Mouse (Mus musculus): Measurements from ENCODE around the gene Zfp710. TPM values are rescaled to one million over a fixed set of nuclear protein-coding genes. Genes with fewer than 3 reads are reported as not detected.
"Not testable (repeated sequence)": the region's sequence is repeated elsewhere in the genome, so short reads cannot be mapped to it uniquely, and the experiment has no call there.

Zfp710 gene
- polyA plus RNA-seq, 1 experiment from 2014 or later = 12.4 TPM

- Histone ChIP-seq H3K4me1 (ENCODE audit: control insufficient read depth, insufficient read depth, low read length) (peaks cover 31% of the 10 kb centered on the region), H3K36me3 (ENCODE audit: control insufficient read depth, insufficient read depth) (no peaks in the 10 kb centered on the region), H3K9ac (ENCODE audit: low read length) (peak overlapping the region; percentile 52), H3K9me3 (replicated peaks; ENCODE audit: control insufficient read depth, low read length) (no peaks in the 10 kb centered on the region), H3K4me3 (ENCODE audit: low read length) (no peak overlapping the region), H3K27me3 (ENCODE audit: control insufficient read depth, insufficient read depth, low read length) (no peaks in the 10 kb centered on the region), H3K27ac (ENCODE audit: low read length) (peak overlapping the region; percentile 93), H3K4me2 (ENCODE audit: low read depth, low read length) (peak overlapping the region; percentile 34)
- 24% methylated on average over 12 of the region's 12 CpGs for WGBS
- ATAC-seq (replicated peaks; ENCODE audit: extremely low read depth, insufficient read depth, low FRiP score) = peak; percentile 78
These were observed 105.9 kb downstream of the Zfp710 start for GRCm38 (mm10) chr7:80130344-80131055.

GRCm38 (mm10) chr7:80131315-80131714 lies 106.7 kb downstream of the Zfp710 start:
- H3K4me3 ChIP-seq (ENCODE audit: low read length); H3K27me3 ChIP-seq (ENCODE audit: control insufficient read depth, insufficient read depth, low read length); ATAC-seq (replicated peaks; ENCODE audit: extremely low read depth, insufficient read depth, low FRiP score); H3K9me3 ChIP-seq (replicated peaks; ENCODE audit: control insufficient read depth, low read length); H3K36me3 ChIP-seq (ENCODE audit: control insufficient read depth, insufficient read depth); H3K4me2 ChIP-seq (ENCODE audit: low read depth, low read length); H3K9ac ChIP-seq (ENCODE audit: low read length): not testable (repeated sequence)
- WGBS = 69% methylated on average over 7 of the region's 7 CpGs
- peak overlapping the region; percentile 93 for H3K27ac ChIP-seq (ENCODE audit: low read length)
- peaks cover 29% of the 10 kb centered on the region for H3K4me1 ChIP-seq (ENCODE audit: control insufficient read depth, insufficient read depth, low read length)

GRCm38 (mm10) chr7:80132541-80132940 lies 107.9 kb downstream of the Zfp710 start:
- no peak for ATAC-seq (replicated peaks; ENCODE audit: extremely low read depth, insufficient read depth, low FRiP score)
- WGBS = 59% methylated on average over 9 of the region's 9 CpGs
- Histone ChIP-seq H3K4me2 (ENCODE audit: low read depth, low read length) (no peak overlapping the region), H3K9ac (ENCODE audit: low read length) (no peak overlapping the region), H3K27ac (ENCODE audit: low read length) (no peak overlapping the region), H3K4me3 (ENCODE audit: low read length) (no peak overlapping the region), H3K36me3 (ENCODE audit: control insufficient read depth, insufficient read depth) (no peaks in the 10 kb centered on the region), H3K27me3 (ENCODE audit: control insufficient read depth, insufficient read depth, low read length) (no peaks in the 10 kb centered on the region), H3K9me3 (replicated peaks; ENCODE audit: control insufficient read depth, low read length) (peaks cover 13% of the 10 kb centered on the region), H3K4me1 (ENCODE audit: control insufficient read depth, insufficient read depth, low read length) (peaks cover 29% of the 10 kb centered on the region)

- peak overlapping the region; percentile 22 for H3K4me2 ChIP-seq (ENCODE audit: low read depth, low read length)
- peaks cover 20% of the 10 kb centered on the region for H3K4me1 ChIP-seq (ENCODE audit: control insufficient read depth, insufficient read depth, low read length)
- ATAC-seq (replicated peaks; ENCODE audit: extremely low read depth, insufficient read depth, low FRiP score) = peak; percentile 76
- H3K9me3 ChIP-seq (replicated peaks; ENCODE audit: control insufficient read depth, low read length) = peaks cover 15% of the 10 kb centered on the region
- no peaks in the 10 kb centered on the region for H3K27me3 ChIP-seq (ENCODE audit: control insufficient read depth, insufficient read depth, low read length)
- no peaks in the 10 kb centered on the region for H3K36me3 ChIP-seq (ENCODE audit: control insufficient read depth, insufficient read depth)
- H3K4me3 ChIP-seq (ENCODE audit: low read length) = no peak overlapping the region
- WGBS = 14% methylated on average over 8 of the region's 8 CpGs
- peak overlapping the region; percentile 51 for H3K9ac ChIP-seq (ENCODE audit: low read length)
- peak overlapping the region; percentile 93 for H3K27ac ChIP-seq (ENCODE audit: low read length)
These were observed 110.0 kb downstream of the Zfp710 start for GRCm38 (mm10) chr7:80134454-80135172.

GRCm38 (mm10) chr7:80135173-80135532 lies 110.5 kb downstream of the Zfp710 start:
- peak overlapping the region; percentile 93 for H3K27ac ChIP-seq (ENCODE audit: low read length)
- H3K27me3 ChIP-seq (ENCODE audit: control insufficient read depth, insufficient read depth, low read length) = no peaks in the 10 kb centered on the region
- ATAC-seq (replicated peaks; ENCODE audit: extremely low read depth, insufficient read depth, low FRiP score) = no peak
- H3K4me1 ChIP-seq (ENCODE audit: control insufficient read depth, insufficient read depth, low read length) = peaks cover 17% of the 10 kb centered on the region
- no peaks in the 10 kb centered on the region for H3K36me3 ChIP-seq (ENCODE audit: control insufficient read depth, insufficient read depth)
- no peak overlapping the region for H3K4me2 ChIP-seq (ENCODE audit: low read depth, low read length)
- H3K9me3 ChIP-seq (replicated peaks; ENCODE audit: control insufficient read depth, low read length) = peaks cover 15% of the 10 kb centered on the region
- WGBS = 21% methylated on average over 1 of the region's 1 CpGs
- H3K4me3 ChIP-seq (ENCODE audit: low read length) = no peak overlapping the region
- H3K9ac ChIP-seq (ENCODE audit: low read length) = peak overlapping the region; percentile 51; the same call in 1 of the 2 replicates

GRCm38 (mm10) chr7:80138375-80138774 lies 113.8 kb downstream of the Zfp710 start:
- H3K9me3 ChIP-seq (replicated peaks; ENCODE audit: control insufficient read depth, low read length) = peaks cover 15% of the 10 kb centered on the region
- H3K36me3 ChIP-seq (ENCODE audit: control insufficient read depth, insufficient read depth) = no peaks in the 10 kb centered on the region
- H3K27me3 ChIP-seq (ENCODE audit: control insufficient read depth, insufficient read depth, low read length) = no peaks in the 10 kb centered on the region
- no peak for ATAC-seq (replicated peaks; ENCODE audit: extremely low read depth, insufficient read depth, low FRiP score)
- H3K4me2 ChIP-seq (ENCODE audit: low read depth, low read length) = no peak overlapping the region
- no peak overlapping the region for H3K9ac ChIP-seq (ENCODE audit: low read length)
- peaks cover 16% of the 10 kb centered on the region for H3K4me1 ChIP-seq (ENCODE audit: control insufficient read depth, insufficient read depth, low read length)
- 79% methylated on average over 1 of the region's 1 CpGs for WGBS
- H3K27ac ChIP-seq (ENCODE audit: low read length) = no peak overlapping the region
- no peak overlapping the region for H3K4me3 ChIP-seq (ENCODE audit: low read length)

GRCm38 (mm10) chr7:80140815-80141214 lies 116.2 kb downstream of the Zfp710 start:
- peaks cover 4% of the 10 kb centered on the region; the same call in 1 of the 2 replicates for H3K4me1 ChIP-seq (ENCODE audit: control insufficient read depth, insufficient read depth, low read length)
- no peaks in the 10 kb centered on the region for H3K27me3 ChIP-seq (ENCODE audit: control insufficient read depth, insufficient read depth, low read length)
- no peak overlapping the region for H3K9ac ChIP-seq (ENCODE audit: low read length)
- no peak overlapping the region for H3K4me2 ChIP-seq (ENCODE audit: low read depth, low read length)
- H3K9me3 ChIP-seq (replicated peaks; ENCODE audit: control insufficient read depth, low read length) = peaks cover 15% of the 10 kb centered on the region
- ATAC-seq (replicated peaks; ENCODE audit: extremely low read depth, insufficient read depth, low FRiP score) = peak; percentile 68
- H3K27ac ChIP-seq (ENCODE audit: low read length) = no peak overlapping the region
- no peak overlapping the region for H3K4me3 ChIP-seq (ENCODE audit: low read length)
- whole genome bisulfite sequencing = 12% methylated on average over 9 of the region's 9 CpGs
- no peaks in the 10 kb centered on the region for H3K36me3 ChIP-seq (ENCODE audit: control insufficient read depth, insufficient read depth)

Other genes starting within 250 kb of the Zfp710 start
- not detected in 2 replicates for gene Mesp1, start 231.0 kb upstream of the Zfp710 start, polyA plus RNA-seq (2015; fragmentation: Nextera tagmentation; extraction: Ambion mirVana)
- 0.18 and 0.31 TPM in 2 replicates for gene Mesp2, start 214.1 kb upstream of the Zfp710 start, polyA plus RNA-seq (2015; fragmentation: Nextera tagmentation; extraction: Ambion mirVana)
- 9.1 and 19.1 TPM in 2 replicates for gene Anpep, start 163.8 kb upstream of the Zfp710 start, polyA plus RNA-seq (2015; fragmentation: Nextera tagmentation; extraction: Ambion mirVana)
- gene Ap3s2, start 104.2 kb upstream of the Zfp710 start, polyA plus RNA-seq (2015; fragmentation: Nextera tagmentation; extraction: Ambion mirVana) = 22.2 and 23.6 TPM in 2 replicates
- 28.2 and 29.3 TPM in 2 replicates for gene Arpin, start 89.5 kb upstream of the Zfp710 start, polyA plus RNA-seq (2015; fragmentation: Nextera tagmentation; extraction: Ambion mirVana)
- 2,779 and 2,782 TPM in 2 replicates for gene Idh2, start 90.6 kb downstream of the Zfp710 start, polyA plus RNA-seq (2015; fragmentation: Nextera tagmentation; extraction: Ambion mirVana)
- gene Sema4b, start 162.0 kb downstream of the Zfp710 start, polyA plus RNA-seq (2015; fragmentation: Nextera tagmentation; extraction: Ambion mirVana) = 12.1 and 14.4 TPM in 2 replicates
- gene Cib1, start 208.0 kb downstream of the Zfp710 start, polyA plus RNA-seq (2015; fragmentation: Nextera tagmentation; extraction: Ambion mirVana) = 65.6 and 65.9 TPM in 2 replicates
- gene Gdpgp1, start 208.1 kb downstream of the Zfp710 start, polyA plus RNA-seq (2015; fragmentation: Nextera tagmentation; extraction: Ambion mirVana) = 3.2 and 4.2 TPM in 2 replicates
- 0.60 and 1.2 TPM in 2 replicates for gene Ttll13, start 221.6 kb downstream of the Zfp710 start, polyA plus RNA-seq (2015; fragmentation: Nextera tagmentation; extraction: Ambion mirVana)
- 39.8 and 45.0 TPM in 2 replicates for gene Ngrn, start 236.4 kb downstream of the Zfp710 start, polyA plus RNA-seq (2015; fragmentation: Nextera tagmentation; extraction: Ambion mirVana)
- 10.3 and 12.7 TPM in 2 replicates for gene Vps33b, start 244.8 kb downstream of the Zfp710 start, polyA plus RNA-seq (2015; fragmentation: Nextera tagmentation; extraction: Ambion mirVana)